Mouse (Mus musculus) spleen, postnatal 10 days (tissue): Measurements from ENCODE around the gene Prdm1.

Experiments used
- DNase-seq, 2 experiments: peaks; one replicate each; pipeline ENCODE4 v3.0.0; 2021 to 2022; ENCODE audit warnings: low spot score in 2 of 2

The Prdm1 gene

DNA sequence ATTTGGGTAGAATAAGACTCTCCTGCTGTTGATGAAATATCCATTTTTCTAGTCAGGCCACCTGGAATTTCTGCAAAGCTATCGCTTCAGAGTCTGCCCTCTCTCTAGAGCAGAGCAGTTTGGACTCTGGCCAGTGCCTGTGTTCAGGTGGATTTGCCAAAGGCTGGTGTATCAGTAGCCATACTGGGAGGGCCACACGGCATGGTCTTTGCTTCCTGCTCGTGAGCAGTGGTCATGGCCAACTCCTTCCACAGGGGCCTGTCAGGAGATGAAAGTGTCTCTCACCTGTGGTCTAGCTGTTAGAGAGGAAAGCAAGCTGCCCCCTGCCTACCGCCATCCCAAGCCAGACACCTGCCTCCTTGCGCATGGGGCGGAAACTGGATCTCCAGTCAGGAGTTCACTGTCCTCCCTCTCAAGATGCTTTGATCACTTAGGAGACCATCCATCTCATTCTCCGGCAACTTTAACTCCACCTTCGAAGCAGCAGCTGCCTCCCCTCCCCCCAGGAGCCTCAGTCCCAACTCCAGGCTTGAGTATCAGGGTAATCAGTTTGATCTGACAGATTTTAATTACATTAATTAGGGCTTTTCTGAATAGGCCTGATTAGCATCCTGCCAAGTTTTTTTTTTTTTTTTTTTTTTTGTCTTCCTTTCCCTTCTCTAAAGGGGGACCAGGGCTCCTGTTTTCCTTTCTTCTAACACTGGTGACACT, 35.3 kb downstream of the Prdm1 start:
- no peak for DNase-seq

DNA sequence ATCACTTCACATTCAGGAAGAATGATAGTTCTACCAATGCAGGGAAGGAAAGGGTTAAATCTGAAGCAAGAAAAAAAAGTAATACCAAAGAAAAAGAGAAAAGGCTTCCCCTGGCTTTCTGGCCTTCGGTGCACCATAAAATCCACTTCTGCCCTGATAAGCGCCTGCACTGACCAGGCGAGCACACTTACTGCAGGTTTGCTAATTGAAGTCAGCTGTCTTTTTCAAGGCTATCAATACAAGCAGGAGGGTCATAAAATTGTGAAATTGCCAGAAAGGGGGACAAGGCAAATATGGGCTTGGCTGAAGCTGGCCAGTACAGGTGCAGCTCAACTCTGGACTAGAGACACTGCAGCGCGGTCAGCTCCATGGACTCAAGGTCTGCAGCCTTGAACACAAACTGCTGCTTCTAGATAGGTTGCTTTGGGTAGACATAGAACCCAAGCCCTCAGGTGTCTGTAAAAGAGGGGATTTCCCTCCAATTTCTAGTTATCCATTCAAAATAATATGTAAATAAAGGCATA, 37.3 kb downstream of the Prdm1 start:
- DNase-seq, result no peak

DNA sequence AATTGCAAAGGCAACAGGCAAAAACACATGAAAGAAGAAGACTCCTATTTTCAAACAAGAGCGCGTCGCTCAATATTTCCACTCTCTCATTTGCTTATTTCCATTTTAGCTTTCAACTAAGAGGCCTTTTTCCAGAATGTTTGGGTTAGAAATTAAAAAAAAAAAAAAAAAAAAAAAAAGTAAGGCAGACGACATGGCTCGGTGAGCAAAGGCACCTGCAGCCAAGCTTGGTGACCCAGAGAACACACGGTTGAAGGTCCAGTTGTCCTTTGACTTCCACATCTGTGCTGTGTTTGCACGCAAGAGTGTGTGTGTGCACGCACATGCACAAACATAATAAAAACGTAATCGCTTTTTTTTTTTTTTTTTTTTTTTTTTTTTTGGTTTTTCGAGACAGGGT, 41.2 kb downstream of the Prdm1 start:
- DNase-seq, result no peak

DNA sequence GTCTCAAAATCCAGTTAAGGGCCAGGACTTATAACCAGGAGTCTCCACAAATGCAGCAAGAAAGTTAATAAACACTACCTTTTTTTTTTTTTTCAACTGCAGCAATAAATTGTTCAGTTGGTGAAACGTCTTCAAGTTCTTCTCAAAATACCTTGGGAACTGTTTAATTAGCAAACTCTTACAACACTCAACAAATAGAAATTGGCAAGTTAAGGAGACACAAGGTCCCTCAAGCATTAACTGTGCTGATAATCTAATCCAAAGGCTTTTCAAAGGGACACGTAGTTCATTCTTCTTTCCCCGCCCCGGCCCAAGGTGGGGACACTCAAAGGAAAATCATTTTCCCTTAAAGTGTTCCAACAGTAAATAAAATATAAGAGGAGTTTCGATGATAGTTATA, 44.2 kb downstream of the Prdm1 start:
- no peak for DNase-seq

DNA sequence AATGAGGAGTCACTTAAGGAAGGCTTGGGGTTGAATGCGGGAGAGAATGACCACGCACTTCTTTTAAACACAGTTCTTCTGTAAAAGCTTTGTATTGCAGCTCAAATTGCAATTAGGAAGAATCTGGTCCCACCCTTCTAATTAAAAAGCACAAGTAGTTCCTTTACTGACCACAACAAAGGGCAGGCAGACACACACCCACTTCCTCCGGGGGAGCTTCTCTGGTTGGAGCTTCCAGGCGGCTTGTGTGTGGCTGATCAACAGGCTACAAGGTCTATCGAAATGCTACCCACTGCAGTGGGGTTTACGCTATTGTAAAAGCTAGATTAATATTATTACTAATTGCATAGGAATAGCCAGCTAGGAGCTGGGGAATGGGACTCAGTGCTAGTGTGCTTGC, 45.2 kb downstream of the Prdm1 start:
- DNase-seq, result peak in 1 of 2 experiments; percentile 22

DNA sequence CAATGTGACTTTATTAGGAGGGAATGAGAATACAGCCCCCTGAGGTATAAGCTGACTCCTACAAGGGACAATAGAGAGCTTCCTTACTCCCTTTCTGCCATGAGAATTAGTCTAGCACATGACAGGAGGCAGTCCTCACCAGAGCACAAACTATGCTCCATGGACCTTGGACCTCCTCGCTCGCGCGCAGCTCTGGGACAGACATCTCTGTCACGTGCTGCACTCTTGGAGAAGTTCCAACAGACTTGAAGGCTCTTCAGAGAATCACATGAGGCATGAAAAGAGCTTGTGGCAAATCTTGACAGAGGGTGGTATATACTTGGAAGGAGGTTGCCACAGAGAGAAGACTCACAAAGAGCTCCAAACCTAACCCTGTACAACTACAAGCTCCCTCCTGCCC, 46.9 kb downstream of the Prdm1 start:
- DNase-seq, result no peak

DNA sequence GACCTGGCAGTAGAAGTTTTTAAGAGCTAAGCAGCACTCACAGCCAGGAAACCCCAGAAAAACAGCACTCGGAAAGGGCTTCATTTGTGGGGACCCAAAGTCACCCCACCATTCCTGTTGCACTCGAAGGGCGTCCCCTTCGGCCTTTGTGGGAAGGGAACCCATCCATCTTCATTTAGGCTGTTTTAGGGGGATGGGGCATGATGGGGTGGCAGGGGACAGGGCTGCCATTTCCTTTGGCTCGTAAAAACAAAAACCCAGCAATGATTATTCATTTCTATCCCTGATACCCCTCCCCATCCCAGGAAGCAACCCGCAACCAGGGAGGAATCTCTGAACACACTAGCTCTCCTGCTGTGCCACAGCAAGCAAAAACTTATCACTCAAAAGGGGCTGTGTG, 49.0 kb downstream of the Prdm1 start:
- no peak for DNase-seq

DNA sequence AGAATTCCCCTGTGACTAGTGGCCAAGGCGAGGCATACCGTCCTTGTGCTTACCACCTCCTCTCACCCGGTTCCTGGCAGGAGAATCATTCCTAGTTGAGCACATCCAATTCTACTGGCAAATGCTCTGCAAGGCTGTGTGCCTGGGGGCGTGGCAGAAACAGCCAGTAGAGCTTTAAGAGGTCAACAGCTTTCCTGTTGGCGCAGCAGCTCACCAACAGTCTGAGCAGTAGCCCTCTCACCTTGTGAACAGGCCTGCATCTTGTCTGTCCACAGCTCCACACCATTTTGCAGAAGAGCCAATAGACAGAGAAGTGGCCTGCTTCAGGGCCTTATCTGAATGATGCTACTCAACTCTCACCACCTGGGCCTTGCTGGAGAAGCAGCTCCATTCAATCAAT, 50.2 kb downstream of the Prdm1 start:
- no peak for DNase-seq

DNA sequence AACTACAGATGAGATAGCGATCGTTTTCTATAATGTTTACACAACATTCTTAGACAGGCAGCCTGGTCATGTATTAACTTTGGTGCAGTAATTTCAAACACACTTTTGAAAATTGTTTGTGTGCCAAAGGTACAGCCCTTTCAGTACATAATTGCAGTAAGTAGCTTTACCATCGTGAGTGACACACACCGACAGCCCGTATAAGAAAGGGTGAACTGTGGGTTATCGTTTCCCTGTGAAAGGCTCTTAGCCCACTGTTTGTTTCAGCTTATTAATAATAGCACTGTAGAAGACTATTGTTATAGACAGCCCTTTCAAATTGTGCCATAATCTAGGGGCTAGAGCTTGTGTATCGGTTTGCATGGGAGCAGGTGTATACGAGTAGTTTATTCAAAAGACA, 51.1 kb downstream of the Prdm1 start:
- no peak for DNase-seq

DNA sequence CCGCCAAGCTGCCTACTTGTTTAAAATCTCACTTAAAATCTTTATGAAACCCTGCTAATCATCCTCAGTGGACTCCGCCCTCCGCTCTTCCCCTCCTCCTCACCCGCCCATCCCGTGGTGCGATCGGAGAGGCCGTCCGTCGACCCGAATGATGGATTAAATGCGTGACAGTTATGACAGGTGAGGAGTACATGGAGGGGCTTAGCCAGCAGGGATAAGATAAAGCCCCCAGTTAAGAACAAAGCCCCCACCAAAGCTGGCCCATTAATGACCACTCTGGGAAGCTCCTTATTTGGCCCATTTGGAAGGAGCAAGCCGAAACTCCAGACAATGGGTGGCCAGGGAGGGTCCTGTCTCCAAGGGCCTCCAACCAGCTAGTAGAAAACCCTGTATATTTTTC, 51.8 kb downstream of the Prdm1 start:
- no peak for DNase-seq

DNA sequence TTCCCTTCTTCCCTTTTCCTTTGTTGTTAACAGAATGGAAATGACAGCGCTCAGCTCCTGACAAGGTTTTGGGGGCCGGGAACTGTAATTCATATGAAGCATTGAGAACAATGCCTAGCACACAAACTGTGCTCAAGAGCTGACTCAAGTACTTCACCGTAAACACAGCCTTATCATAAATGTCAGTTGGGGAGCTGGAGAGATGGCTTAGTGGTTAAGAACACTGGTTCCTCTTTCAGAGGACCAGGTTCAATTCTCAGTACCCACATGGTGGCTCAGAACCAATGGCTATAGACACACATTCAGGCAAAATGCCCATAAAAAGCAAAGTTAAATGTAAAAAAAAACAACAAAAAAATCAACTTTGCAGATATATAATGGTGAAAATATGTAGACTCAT, 52.9 kb downstream of the Prdm1 start:
- no peak for DNase-seq

DNA sequence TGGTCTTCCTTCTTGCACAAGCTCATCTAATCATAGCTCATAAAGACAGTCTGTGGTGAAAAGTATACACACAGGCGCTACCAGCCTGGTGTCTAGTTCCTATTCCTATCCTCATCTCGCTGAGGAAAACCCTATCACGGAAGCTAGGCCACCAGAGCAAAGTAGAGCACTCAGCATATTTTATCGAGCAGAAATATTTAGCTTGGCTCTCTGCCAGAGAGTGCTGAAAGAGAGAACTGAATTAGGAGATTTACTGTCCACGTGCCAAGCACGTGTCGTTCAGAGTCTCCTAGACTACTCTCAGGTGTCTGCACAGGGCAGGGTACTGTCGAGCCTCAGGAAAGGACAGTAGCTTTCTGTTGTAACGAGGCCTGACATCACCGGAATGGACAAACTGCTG, 54.0 kb downstream of the Prdm1 start:
- DNase-seq, result no peak

DNA sequence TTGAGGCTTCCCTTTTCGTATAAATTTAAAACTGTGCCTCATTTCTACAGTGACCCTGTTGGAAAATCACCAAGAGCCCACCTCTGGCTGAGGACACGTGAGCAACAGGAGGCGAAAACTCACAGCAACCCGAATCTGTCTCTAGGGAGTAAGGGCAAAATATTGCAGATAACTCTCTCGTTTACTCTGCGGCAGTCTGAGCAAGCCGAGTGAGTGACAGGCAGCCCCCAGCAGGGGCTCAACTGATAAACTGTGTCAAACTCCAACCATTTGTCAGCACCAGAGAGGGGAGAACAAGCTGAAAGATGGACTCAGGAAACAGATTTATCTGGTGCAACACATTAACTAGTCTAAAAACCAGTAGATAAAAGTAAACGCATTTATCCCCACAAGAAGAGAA, 62.7 kb downstream of the Prdm1 start:
- DNase-seq, result no peak

DNA sequence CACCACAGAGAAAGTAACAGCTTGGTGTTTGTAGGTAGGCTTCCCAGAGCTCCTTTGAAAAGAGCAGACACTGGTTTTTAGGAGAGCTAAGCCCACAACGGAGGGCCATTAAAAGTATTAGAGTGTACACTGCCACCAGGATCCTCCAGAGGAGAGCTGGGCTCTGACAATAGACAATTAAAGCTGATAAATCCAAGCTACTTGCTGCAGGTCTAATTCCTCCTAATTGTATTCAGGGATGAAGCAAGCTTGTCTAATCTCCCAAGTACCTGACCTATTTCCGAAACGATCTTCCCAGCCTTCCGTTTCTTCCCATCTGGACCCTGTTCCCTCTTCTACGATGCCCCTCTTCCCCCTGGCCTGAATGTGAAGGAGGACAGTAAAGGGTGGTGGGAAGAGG, 63.7 kb downstream of the Prdm1 start:
- DNase-seq, result no peak

DNA sequence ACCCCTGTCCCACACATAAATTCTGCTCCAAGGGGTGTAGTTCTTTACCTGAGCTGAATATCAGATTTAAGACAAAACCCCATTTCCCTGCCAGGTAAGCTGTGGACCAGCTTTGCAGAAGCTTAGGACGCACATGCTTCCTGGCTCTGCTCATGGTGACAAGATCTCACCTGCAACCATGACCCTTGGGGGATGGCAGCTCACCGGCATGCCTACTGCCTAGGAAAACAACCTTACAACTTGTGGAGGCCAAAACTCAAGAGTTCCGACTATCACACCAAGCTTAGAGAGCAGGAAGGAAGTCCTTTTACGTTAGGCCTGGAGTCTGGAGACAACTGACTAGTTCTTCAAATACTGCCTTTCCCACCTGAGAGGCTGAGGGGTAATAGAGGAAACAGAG, 64.4 kb downstream of the Prdm1 start:
- no peak for DNase-seq

DNA sequence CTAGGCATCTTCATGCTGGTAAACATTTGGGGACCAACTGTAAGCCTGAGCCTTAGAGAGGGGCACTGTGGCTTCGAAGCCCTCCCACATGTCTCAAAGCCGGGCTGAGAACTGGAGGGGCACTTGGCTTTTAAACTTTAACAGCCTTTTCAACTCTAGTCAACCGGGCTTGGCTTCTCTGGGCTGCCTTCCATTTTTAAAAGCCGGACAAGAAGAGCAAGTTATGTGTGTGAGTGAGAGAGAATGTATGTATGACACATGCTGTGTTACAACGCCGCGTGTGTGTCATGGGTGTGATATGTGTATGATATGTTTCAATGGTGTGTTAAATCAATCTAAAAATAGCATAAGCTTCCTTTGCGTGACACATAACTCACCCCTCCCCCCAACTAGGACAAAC, 66.0 kb downstream of the Prdm1 start:
- no peak for DNase-seq

DNA sequence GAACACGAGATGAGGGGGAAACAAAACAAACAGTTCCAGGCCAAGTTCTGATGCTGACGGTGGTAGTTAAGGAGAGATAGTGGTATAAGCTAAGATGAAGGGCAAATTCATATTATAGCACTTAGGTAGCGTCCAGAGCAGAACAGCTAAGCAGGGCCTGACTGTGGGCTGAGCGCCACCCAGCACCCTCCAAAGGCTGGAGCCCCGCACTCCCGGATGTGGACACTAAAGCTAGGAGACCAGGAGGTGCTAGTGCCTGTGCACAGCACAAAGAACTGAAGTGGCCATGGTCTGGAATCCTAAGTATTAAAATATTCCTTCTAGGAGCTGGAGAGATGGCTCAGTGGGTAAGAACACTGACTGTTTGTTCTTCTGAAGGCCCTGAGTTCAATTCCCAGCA, 67.2 kb downstream of the Prdm1 start:
- no peak for DNase-seq

DNA sequence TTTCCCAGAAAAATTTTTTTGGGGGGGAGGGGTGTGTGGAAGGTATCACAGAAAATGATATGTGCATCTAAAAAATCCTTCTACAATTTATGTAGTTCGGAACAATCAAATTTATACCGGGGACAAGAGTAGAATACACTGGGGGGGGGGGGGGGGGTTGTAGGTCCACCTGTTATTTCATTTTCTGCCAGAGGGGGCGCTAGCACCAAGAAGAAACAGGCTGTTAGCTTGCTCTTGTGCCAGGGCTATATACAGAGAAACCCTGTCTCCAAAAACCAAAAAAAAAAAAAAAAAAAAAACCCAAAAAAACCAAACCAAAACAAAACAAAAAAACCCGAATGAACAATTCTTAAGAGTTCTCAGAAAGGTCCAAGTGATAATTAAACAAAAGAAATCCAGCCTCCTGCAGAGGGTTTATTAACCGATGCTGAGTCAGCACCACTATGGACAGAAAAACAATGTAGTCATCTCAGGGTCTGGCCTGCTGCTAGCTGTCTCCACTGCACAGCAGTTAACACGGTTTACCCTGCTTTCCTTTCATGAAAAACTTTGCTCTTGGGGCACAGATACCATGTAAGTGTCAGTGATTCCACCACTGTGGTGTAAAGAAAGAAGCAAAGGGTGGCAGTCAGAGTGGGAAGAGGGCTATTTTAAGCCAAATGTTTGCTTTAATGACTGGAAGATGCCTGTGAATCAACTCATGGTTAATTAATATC, 68.0 kb downstream of the Prdm1 start:
- DNase-seq, result peak; percentile 38 to 82

DNA sequence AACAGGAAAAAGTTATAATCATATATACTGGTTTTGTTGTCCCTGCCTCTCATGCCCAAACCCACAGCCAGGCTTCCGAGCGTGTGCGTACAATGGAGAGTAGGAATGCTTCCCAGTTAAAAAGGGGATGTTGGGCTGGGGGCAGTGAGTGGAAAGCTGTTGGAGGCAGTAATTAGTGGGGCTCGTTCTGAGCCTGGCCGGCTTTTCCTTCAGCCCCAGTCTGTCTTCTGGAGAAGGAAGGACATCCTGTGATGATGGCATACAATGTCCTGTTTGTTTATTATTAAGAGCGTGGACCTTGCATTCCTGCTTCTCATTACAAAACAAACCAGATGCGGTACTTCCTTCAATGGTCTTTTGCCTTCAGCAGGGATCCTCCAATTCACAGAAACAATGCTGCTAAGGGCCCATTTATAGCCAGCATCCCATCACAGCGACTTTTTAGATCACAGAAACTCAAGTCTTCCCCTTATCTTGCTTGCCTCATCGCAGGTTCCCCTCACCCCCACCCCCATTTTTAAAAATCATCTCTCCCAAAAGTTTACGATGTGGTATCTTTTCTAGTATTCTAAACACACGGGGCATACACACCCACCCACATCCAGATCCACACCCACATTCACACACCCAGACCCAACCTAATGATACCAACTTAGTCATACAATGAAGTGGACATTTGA, 68.8 kb downstream of the Prdm1 start:
- no peak for DNase-seq

DNA sequence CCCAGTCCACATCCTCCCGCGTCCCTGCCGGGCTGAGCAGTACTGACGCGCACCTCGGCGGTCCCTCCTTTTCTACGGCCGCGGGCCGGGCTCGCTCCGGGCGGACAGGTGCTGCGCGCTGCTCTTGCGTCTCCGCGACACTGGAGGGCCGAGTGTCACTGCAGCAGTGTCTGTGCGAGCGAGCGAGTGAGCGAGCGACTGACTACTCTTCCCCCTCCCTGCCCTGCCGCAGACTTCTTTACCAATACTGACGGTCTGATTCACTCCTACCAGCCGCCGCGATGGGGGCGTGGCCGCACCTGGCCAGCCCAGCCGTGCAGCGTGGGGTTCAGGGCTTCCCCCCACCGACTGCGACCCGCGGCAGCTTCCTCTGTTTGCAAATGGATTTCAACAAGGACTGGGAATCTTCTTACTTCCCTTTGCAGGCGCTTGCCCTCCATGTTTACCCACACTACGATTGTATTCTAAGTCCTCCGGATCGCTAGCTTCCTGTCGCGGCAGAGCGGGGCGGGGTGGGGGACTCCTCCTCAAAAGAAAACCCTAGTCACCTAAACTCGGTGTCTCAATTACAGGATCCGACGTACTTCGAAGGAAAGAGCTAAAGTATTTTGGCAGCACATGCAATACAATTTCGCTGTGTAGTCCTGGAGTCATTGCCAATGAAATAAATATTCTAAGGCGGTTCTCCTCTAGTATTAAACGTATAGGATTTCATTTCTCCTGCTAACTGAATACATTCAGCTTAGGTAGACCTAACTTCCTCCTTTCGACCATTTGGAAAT, 69.6 kb downstream of the Prdm1 start:
- DNase-seq, result peak; percentile 52 to 81

DNA sequence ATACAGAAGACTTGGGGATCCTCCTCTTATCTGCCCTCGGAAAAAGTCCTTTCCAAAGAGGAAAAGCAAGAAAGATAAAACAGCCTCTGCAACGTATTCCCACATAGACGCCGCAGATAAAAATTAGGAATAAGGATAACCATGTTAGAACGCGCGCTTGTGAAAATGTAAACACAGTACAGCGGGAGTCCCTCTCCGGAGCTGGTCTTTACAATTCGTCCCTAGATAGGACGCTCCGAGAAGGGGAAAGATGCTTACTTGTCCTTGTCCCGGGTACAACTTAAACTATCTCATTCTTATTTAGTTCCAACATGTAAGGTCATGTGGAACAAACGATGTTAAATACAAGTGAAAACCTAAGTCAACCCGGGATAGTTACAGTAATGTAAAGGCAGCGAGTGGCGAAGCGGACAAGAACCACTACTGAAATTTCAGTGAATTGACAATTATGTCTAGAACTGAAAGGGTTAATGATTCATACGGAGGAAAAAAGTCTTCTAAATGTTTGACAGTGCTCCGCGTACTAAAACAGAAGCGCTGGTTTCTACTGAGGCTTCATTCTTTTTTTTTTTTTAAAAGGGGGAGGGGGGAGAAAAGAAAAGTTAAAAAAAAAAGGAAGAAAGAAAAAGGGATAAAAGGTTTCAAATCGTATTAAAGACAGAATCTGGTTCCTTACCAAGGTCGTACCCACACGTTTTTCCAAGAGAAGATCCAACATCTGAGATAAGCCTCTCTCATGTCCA, 70.3 kb downstream of the Prdm1 start:
- no peak for DNase-seq
